Mouse (Mus musculus) erythroblast, embryonic 14.5 days (primary cell): ENCODE data around the gene Rdh16.

Source experiments
- GATA1 ChIP-seq: IDR thresholded peaks from 2 replicates; pipeline ENCODE4 v1.6.1; 2012; ENCODE audit warnings: low read length, inconsistent platforms, mixed read lengths
- TAL1 ChIP-seq: IDR thresholded peaks from 3 replicates; pipeline ENCODE4 v1.6.1; 2012; ENCODE audit warnings: low read length, inconsistent platforms, mixed read lengths

- TF ChIP-seq GATA1 (no peak), TAL1 (no peak)
These were observed 24.9 kb upstream of the Rdh16 start, which contains the start of gene Rdh9 for GRCm38 (mm10) chr10:127776011-127776410.
